Mouse (Mus musculus): Measurements from ENCODE around the gene 3110082J24Rik. TPM values are rescaled to one million over a fixed set of nuclear protein-coding genes. Genes with fewer than 3 reads are reported as not detected.

The 3110082J24Rik gene
- not detected for polyA plus RNA-seq (2015; fragmentation: Illumina TruSeq; extraction: RNeasy Lipid Tissue Mini Kit (QIAGEN cat#74804); ENCODE audit: insufficient read depth, low read depth, low replicate concordance)

DNA sequence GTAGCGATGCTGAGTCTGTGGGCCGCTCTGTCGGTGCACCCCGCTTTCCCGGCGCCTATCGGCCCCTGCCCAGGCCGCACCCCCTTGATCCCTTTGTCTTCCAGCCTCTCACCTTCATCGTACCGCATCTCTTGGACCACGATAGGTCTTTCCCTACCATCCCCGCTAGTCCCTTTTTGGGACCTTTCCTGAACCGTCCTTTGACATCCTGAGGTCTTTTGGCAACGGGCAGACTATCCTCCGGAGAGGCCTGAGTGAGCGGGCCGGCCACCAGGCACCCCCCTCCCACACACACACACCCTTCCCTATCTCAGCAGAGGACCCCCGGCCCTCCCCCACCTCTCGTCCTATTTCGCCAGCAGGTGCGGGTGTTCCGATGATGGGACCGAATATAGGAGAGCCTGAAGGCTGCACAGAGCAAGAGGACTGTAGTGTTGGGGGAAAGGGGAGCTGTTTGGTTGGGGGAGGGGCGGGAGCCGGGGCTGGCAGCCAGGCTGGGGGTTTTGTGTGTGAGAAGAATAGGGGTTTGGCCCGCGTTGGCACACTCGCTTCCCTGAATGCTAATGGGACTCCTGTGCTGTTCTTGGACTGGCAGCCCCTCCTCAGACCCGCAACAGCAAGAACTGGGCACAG lies at the start of gene 3110082J24Rik:
TSS of gene 3110082J24Rik (minus strand) at position 419 of the 633 bp plus-strand sequence.

GRCm38 (mm10) chr5:30154474-30155394 lies 48.8 kb upstream of the 3110082J24Rik start, which contains the start of the genes Hadha and Hadhb:
TSS of gene Hadha (minus strand) at chr5:30155162.
TSS of gene Hadhb (plus strand) at chr5:30155248.

GRCm38 (mm10) chr5:30104841-30105667 lies 832 bp downstream of the 3110082J24Rik start, which contains the start of gene Garem2:
TSS of gene Garem2 (plus strand) at chr5:30105161.

GRCm38 (mm10) chr5:30072825-30073821 lies 32.8 kb downstream of the 3110082J24Rik start, which contains the start of gene Tyms:
TSS of gene Tyms (minus strand) at chr5:30073617.

Other genes starting within 250 kb of the 3110082J24Rik start
- gene Il6, start 93.0 kb downstream of the 3110082J24Rik start, polyA plus RNA-seq (2015; fragmentation: Illumina TruSeq; extraction: RNeasy Lipid Tissue Mini Kit (QIAGEN cat#74804); ENCODE audit: insufficient read depth, low read depth, low replicate concordance) = not detected
- gene Tyms, start 32.5 kb downstream of the 3110082J24Rik start, polyA plus RNA-seq (2015; fragmentation: Illumina TruSeq; extraction: RNeasy Lipid Tissue Mini Kit (QIAGEN cat#74804); ENCODE audit: insufficient read depth, low read depth, low replicate concordance) = 3.4 TPM
- gene Garem2, start 925 bp downstream of the 3110082J24Rik start, polyA plus RNA-seq (2015; fragmentation: Illumina TruSeq; extraction: RNeasy Lipid Tissue Mini Kit (QIAGEN cat#74804); ENCODE audit: insufficient read depth, low read depth, low replicate concordance) = not detected
- gene Hadha, start 49.1 kb upstream of the 3110082J24Rik start, polyA plus RNA-seq (2015; fragmentation: Illumina TruSeq; extraction: RNeasy Lipid Tissue Mini Kit (QIAGEN cat#74804); ENCODE audit: insufficient read depth, low read depth, low replicate concordance) = 17.1 TPM
- gene Hadhb, start 49.2 kb upstream of the 3110082J24Rik start, polyA plus RNA-seq (2015; fragmentation: Illumina TruSeq; extraction: RNeasy Lipid Tissue Mini Kit (QIAGEN cat#74804); ENCODE audit: insufficient read depth, low read depth, low replicate concordance) = 30.1 TPM
- gene Adgrf3, start 99.6 kb upstream of the 3110082J24Rik start, polyA plus RNA-seq (2015; fragmentation: Illumina TruSeq; extraction: RNeasy Lipid Tissue Mini Kit (QIAGEN cat#74804); ENCODE audit: insufficient read depth, low read depth, low replicate concordance) = not detected
- gene Selenoi, start 126.5 kb upstream of the 3110082J24Rik start, polyA plus RNA-seq (2015; fragmentation: Illumina TruSeq; extraction: RNeasy Lipid Tissue Mini Kit (QIAGEN cat#74804); ENCODE audit: insufficient read depth, low read depth, low replicate concordance) = 4.2 TPM
- gene Drc1, start 175.3 kb upstream of the 3110082J24Rik start, polyA plus RNA-seq (2015; fragmentation: Illumina TruSeq; extraction: RNeasy Lipid Tissue Mini Kit (QIAGEN cat#74804); ENCODE audit: insufficient read depth, low read depth, low replicate concordance) = 0.76 TPM

Data from pancreas, adult 10 weeks (tissue).